Mouse (Mus musculus) brain, embryonic 18.5 days (tissue): ENCODE data around the gene Tmem205.

Experiments
- DNase-seq: peaks from one replicate; pipeline ENCODE4 v3.0.0-alpha.2; 2012; ENCODE audit warnings: low read depth, low spot score

Gene Tmem205

DNA sequence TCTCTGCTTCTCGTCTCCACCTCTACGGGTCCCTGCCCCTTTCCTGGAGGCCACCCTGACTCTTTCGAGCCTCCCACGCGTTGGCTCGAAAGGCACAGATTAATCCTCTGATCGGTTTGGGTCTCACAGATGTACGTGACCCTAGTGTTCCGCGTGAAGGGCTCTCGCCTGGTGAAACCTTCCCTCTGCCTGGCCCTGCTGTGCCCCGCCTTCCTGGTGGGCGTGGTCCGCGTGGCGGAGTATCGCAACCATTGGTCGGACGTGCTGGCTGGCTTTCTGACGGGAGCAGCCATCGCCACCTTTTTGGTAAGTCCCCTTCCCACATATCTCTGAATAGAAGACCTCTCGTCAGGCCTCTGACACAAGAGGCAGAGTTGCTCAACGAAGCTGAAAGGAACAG, 16.9 kb upstream of the Tmem205 start:
- no peak for DNase-seq

DNA sequence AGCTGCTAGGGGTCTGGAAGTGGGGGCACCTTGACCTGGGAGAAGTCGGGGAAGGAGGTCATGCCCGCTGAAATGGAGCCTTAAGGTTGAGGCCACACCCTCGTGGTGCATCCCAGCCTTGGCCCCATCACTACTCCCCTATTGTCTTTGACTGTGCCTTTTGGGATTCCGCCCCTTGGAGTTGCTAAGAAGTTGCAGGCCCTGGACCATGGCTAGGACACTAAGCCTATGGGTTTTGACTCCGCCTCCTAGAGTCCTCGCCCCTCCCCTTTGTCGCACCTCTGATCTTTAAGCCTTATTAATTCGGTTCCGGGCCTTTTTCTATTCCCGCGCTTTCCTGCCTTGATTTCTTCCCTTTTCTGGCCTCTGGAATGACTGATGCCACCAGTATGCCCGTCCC, 16.3 kb upstream of the Tmem205 start:
- DNase-seq = no peak

DNA sequence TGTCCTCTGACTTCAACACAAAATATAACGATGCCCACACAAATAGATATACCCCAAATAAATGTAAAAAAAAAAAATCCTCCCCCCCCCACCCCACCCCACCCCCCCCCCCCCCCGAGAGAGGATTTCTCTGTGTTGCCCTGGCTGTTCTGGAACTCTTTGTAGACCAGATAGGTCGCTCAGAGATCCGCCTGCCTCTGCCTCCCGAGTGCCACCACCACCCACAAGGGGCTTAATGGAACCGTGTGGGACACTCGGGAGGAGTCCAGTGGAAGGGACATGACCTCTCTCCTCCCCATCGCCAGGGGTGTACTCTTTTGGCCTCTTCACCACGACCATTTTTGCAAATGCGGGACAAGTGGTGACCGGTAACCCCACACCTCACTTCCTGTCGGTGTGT, 15.7 kb upstream of the Tmem205 start:
- no peak for DNase-seq

GRCm38 (mm10) chr9:21938234-21938855, 11.0 kb upstream of the Tmem205 start:
- DNase-seq = no peak

DNA sequence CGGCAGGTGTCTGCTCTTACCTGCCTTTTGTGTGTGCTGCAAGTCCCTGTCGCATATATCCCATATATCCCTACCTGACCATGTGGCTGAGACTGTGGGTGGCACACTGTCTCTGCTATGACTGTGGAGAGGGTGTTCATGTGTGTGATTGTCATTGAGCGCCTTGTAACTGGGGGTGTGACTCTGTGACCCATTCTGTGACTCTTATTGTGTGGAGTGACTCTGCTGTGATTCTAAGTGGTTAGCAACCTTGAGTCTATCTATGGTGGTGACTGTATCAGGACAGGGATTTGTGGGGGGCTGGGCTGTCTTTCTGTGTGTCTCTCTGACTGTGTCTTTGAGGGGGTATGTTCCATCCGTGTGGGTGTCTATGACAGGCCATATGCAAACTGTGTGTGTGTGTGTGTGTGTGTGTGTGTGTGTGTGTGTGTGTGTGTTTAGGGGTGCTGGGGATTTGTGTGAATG, 10.4 kb upstream of the Tmem205 start:
- no peak for DNase-seq

DNA sequence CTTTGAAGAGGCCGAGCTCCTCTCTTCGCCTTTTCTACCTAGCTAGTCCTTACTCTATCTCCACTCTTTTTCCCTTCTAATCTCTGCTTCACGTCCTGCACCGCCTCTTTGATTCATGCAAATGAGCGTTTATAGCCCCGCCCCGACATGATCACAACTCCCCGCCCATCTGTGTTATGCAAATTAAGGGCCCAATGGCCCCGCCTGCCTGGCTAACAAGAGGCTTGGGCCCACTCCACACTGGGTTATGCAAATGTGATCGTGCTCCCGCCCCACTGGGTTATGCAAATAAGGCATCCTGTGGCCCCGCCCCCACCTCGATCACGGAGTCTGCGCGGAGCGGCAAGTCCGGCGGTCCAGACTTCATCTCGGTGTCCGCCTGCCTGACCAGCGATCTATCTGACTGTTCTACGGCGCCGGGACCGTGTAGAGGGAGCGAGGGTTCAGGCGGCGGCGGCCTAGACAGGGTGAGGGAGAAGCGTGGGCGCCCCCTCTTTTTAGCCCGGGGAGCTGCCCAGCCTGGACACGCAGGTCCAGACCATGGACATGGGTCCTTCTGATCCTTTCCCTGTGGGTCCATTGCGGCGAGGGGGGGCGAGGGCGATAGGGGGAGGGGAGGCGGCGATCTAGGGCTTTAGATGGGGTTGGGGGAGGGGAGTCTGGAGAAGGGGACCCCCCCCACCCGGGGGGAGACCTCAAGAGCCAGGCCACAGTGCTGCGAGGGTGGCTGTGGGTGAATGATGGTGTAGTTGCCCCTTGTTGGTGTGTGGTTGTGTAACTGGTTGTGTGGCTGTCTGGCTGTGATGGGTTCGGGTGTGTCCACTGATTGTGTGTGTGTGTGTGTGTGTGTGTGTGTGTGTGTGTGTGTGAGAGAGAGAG, 9.6 kb upstream of the Tmem205 start, which contains the start of gene Plppr2:
Gene Plppr2 (plus strand): TSS at position 342 of the 879 bp plus-strand sequence.
- peak; percentile 96 for DNase-seq

GRCm38 (mm10) chr9:21935466-21936131, 8.2 kb upstream of the Tmem205 start:
- DNase-seq = no peak

DNA sequence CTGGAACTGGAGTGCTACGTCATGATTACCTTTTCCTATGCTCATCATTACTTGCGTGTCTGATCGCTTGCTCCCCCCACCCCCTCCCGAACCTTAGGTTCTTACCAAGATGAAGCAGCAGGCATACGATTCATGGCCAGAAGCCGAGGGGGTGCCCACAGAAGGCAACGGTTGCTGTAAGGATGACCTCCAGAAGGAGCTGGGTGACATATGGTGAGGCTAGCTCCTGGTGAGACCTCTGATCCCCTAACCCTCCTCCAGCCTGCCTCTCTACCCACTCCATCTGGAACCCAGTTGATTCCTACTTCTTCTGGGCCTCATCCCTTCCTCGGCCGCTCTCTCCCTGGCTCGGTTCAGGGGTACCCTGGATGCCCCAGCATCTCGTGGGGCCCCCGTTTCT, 6.7 kb upstream of the Tmem205 start:
- no peak for DNase-seq

DNA sequence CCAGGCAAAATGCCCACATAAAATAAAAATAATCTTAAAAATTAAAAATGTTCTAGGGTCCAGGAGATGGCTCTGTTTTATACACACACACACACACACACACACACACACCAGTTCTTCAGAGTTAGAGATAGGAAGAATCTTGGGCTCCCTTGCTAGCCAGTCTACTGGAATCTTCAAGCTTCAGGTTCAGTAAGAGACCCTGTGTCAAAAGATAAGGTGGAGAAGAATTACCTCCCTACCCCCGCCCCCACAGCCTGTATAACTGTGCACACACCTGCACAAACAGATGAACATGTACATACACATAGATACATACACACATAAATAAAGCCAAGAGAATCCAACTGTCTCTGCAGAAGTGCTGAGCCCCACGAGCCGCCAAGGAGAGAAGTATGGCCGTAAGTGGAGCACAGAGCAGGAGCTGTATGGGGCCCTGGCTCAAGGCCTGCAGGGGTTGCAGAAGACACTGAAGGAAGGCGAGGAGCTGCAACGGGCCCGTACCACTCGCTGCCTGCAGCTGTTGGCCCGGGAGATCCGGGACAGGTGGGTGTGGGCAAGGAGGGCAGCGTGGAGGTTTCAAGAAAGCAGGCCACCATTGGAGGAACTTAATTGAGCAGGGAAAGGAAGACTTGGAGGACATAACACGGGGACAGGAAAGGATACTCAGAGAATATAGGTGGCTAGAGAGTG, 5.2 kb upstream of the Tmem205 start:
- DNase-seq = no peak

DNA sequence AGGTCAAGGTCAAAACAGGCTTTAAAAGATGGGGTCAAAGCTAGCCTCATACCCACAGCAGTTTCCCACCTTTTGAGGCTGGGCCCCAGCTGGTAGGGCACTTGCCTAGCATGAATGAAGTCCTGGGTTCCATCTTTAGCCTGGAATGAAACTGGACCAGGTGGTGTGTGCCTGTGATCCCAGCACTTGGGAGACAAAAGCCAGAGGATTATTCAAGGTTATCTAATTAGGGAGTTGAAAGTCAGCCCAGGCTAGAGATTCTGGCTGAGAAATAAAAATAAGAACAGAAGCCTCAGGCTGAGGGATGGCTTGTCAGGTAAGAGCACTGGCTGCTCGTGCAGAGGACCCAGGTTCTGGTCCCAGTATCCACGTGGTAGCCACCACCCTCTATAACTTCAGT, 4.7 kb upstream of the Tmem205 start:
- DNase-seq = no peak

GRCm38 (mm10) chr9:21929208-21929607, 1.9 kb upstream of the Tmem205 start:
- no peak for DNase-seq

- DNase-seq = no peak
Observed at GRCm38 (mm10) chr9:21926784-21927183, 572 bp downstream of the Tmem205 start.

DNA sequence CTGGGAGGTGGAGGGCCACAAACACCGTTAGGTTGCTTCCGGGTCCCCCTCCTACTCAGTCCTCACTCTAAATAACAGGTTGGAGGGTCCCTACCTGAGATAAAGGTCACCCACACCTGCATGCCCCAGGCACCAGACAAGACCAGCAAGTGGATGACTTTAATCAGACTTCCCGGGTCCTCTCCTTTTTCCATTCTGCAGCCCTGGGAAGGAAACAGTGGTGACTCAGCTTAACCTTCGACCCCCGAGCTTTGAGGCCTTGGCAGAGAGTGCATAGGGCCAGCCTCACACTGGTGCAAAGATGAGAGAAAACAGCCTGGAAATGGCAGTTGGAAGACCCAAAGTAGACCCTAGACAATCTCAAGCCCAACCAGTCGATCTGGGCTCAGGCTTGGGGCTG, 1.2 kb downstream of the Tmem205 start:
- no peak for DNase-seq

- DNase-seq = no peak
Observed at GRCm38 (mm10) chr9:21925506-21925905, 1.9 kb downstream of the Tmem205 start.

DNA sequence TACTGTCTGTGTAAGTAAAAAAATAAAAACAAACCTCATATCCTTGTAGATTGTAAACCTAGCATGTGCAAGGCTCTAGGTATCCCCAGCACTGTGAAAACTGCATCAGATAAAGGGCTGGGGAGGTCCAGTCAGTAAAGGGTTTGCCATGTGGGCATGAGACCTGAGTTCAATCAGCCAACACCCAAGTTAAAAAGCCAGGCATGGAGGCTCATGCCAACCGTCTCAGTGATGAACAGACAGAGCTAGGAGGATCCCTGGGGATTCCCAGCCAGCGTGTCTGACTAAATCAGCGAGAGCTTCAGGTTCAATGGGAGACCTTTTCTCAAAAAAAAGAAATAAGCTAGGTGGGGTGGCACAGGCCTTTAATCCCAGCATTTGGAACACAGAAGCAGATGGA, 2.3 kb downstream of the Tmem205 start:
- DNase-seq = no peak

DNA sequence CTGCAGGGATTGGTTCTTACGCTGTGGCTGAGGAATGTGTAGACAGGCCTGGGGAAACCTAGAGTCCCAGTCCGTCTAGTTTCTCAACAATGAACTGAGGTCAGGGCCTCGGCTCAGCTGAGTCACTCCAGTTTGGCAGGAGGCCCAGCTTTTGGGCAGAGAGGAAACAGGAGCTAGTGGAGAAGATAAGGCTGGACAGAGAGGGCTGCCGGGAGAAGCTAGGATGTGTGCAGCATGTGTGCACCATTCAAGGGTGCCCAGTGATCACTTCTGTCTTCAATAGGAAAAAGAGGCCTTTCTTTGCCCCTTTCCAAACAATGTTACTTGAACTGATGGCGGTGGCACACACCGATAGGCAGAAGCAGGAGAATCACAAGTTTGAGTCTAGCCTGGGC, 3.3 kb downstream of the Tmem205 start:
- DNase-seq = no peak

GRCm38 (mm10) chr9:21923490-21924098, 3.8 kb downstream of the Tmem205 start:
- no peak for DNase-seq

GRCm38 (mm10) chr9:21923036-21923435, 4.3 kb downstream of the Tmem205 start:
- DNase-seq = no peak

DNA sequence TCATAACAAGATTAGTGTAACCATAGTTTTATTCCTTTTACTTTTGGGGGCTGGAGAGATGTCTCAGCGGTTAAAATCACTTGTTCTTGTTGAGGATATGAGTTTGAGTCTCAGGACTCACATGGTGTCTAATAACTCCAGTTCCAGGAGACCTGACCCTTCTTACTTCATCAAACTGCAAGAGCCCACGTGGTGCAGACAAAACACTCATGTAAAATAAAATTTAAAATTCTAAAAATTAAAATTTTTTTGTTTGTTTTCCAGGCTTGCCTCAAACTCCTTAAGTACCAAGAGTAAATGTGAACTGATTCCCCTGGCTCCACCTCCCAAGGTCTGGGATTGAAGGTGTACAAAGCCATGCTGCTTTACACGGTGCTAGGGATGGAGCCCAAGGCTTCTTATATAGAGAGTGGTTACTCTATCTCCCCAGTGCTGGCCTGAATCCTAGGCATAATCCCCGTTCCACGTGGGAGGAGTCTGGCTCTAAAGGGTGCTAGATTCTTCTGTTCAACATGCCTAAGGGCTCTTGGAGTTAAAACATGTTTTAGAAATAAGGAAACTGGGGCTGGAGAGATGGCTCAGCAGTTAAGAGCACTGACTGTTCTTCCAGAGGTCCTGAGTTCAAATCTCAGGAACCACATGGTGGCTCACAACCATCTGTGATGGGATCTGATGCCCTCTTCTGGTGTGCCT, 8.5 kb downstream of the Tmem205 start:
- no peak for DNase-seq

- DNase-seq = peak; percentile 78
Observed at GRCm38 (mm10) chr9:21918035-21918592, 9.2 kb downstream of the Tmem205 start, which contains the start of gene Rab3d. Gene Rab3d, minus strand, starts transcription at chr9:21918192.
